Mouse (Mus musculus) MEL (cell line): ENCODE measurements around the gene Dnaaf5. TPM values are rescaled to one million over a fixed set of nuclear protein-coding genes. Genes with fewer than 3 reads are reported as not detected.

ENCODE experiments used
- DNase-seq: peaks from one replicate; pipeline ENCODE4 v3.0.0; 2011; ENCODE audit warnings: low read depth, low spot score
- H3K27ac ChIP-seq: 2 replicates; pipeline ENCODE4 v1.5.1; 2012; ENCODE audit warnings: low read depth, mild to moderate bottlenecking, control low read depth, low read length, moderate library complexity; ENCODE audit not compliant: control insufficient read depth
- H3K27me3 ChIP-seq, 2 experiments: fragments of 150-350 bp in 1 of 2; sonication (generic) in 1 of 2; 2 replicates each; pipeline ENCODE4 v1.6.1; 2012; ENCODE audit warnings: low read length in 2 of 2, mild to moderate bottlenecking in 2 of 2, improper control_type of control experiment in 1 of 2, moderate library complexity in 1 of 2; ENCODE audit not compliant: insufficient read depth in 2 of 2, control insufficient read depth in 1 of 2
- H3K36me3 ChIP-seq, 2 experiments: 2 replicates each; pipeline ENCODE4 v1.6.1; 2012 to 2014; ENCODE audit warnings: low read length in 2 of 2, improper control_type of control experiment in 1 of 2, inconsistent platforms in 1 of 2, mild to moderate bottlenecking in 1 of 2; ENCODE audit not compliant: insufficient read depth in 2 of 2, control insufficient read depth in 1 of 2
- H3K4me1 ChIP-seq, 2 experiments: fragments of 150-350 bp in 1 of 2; sonication (generic) in 1 of 2; 2 replicates each; pipeline ENCODE4 v1.6.1; 2012; ENCODE audit warnings: low read length in 2 of 2, improper control_type of control experiment in 1 of 2, mild to moderate bottlenecking in 1 of 2; ENCODE audit not compliant: insufficient read depth in 2 of 2, control insufficient read depth in 1 of 2
- H3K4me3 ChIP-seq, 2 experiments: fragments of 150-350 bp in 1 of 2; sonication (generic) in 1 of 2; 2 replicates each; pipeline ENCODE4 v1.5.1; 2012; ENCODE audit warnings: low read depth in 2 of 2, low read length in 2 of 2, mild to moderate bottlenecking in 2 of 2, moderate library complexity in 2 of 2, control low read depth in 1 of 2, improper control_type of control experiment in 1 of 2; ENCODE audit not compliant: control insufficient read depth in 1 of 2, insufficient read depth in 1 of 2
- H3K79me2 ChIP-seq: 2 replicates; pipeline ENCODE4 v1.6.1; 2012; ENCODE audit warnings: mild to moderate bottlenecking, low read length, moderate library complexity; ENCODE audit not compliant: control insufficient read depth, poor library complexity, insufficient read depth
- H3K9ac ChIP-seq: 2 replicates; pipeline ENCODE4 v1.6.1; 2012; ENCODE audit warnings: low read depth, mild to moderate bottlenecking, control low read depth, low read length, moderate library complexity; ENCODE audit not compliant: control insufficient read depth, poor library complexity, severe bottlenecking
- H3K9me3 ChIP-seq: fragments of 150-350 bp; sonication (generic); replicated peaks from 2 replicates; pipeline ENCODE4 v1.6.1; 2012; ENCODE audit warnings: mild to moderate bottlenecking, low read length, improper control_type of control experiment, moderate library complexity; ENCODE audit not compliant: insufficient read depth
- CHD1 ChIP-seq: IDR thresholded peaks from 2 replicates; pipeline ENCODE4 v1.6.1; 2012; ENCODE audit warnings: low read depth, mild to moderate bottlenecking, inconsistent platforms, low read length, improper control_type of control experiment
- CHD2 ChIP-seq: IDR thresholded peaks from 2 replicates; pipeline ENCODE4 v1.6.1; 2011; ENCODE audit warnings: low read length, improper control_type of control experiment
- CTCF ChIP-seq, 3 experiments: IDR thresholded peaks in 2 of 3; conservative IDR thresholded peaks in 1 of 3; 2 replicates each; pipeline ENCODE4 v1.5.1; 2011 to 2012; ENCODE audit warnings: low read length in 3 of 3, low read depth in 2 of 3, mild to moderate bottlenecking in 2 of 3, improper control_type of control experiment in 1 of 3, inconsistent platforms in 1 of 3, mixed read lengths in 1 of 3, moderate library complexity in 1 of 3; ENCODE audit not compliant: control insufficient read depth in 1 of 3, insufficient read depth in 1 of 3, poor library complexity in 1 of 3, severe bottlenecking in 1 of 3
- E2F4 ChIP-seq: IDR thresholded peaks from 2 replicates; pipeline ENCODE4 v1.6.1; 2011; ENCODE audit warnings: low read depth, low read length, improper control_type of control experiment, borderline replicate concordance
- ELF1 ChIP-seq: IDR thresholded peaks from 2 replicates; pipeline ENCODE4 v1.6.1; 2014; ENCODE audit warnings: low read depth, mild to moderate bottlenecking, inconsistent platforms, low read length, improper control_type of control experiment, moderate library complexity
- EP300 ChIP-seq, 2 experiments: IDR thresholded peaks; 2 replicates each; pipeline ENCODE4 v1.6.1; 2011; ENCODE audit warnings: improper control_type of control experiment in 2 of 2, low read length in 2 of 2, low read depth in 1 of 2, mild to moderate bottlenecking in 1 of 2
- HCFC1 ChIP-seq: IDR thresholded peaks from 2 replicates; pipeline ENCODE4 v1.6.1; 2012; ENCODE audit warnings: low read depth, mild to moderate bottlenecking, inconsistent platforms, low read length, improper control_type of control experiment, moderate library complexity
- KAT2A ChIP-seq: conservative IDR thresholded peaks from 2 replicates; pipeline ENCODE4 v1.6.1; 2012; ENCODE audit warnings: low read depth, low read length, improper control_type of control experiment, inconsistent platforms
- MEF2A ChIP-seq: IDR thresholded peaks from 2 replicates; pipeline ENCODE4 v1.6.1; 2014; ENCODE audit warnings: low read depth, mild to moderate bottlenecking, inconsistent platforms, low read length, improper control_type of control experiment; ENCODE audit not compliant: poor library complexity, insufficient replicate concordance, severe bottlenecking; ENCODE audit errors: extremely low read depth
- MYB ChIP-seq: IDR thresholded peaks from 2 replicates; pipeline ENCODE4 v1.6.1; 2011; ENCODE audit warnings: mild to moderate bottlenecking, low read depth, low read length, improper control_type of control experiment
- NELFE ChIP-seq: IDR thresholded peaks from 2 replicates; pipeline ENCODE4 v1.6.1; 2011; ENCODE audit warnings: low read depth, low read length, improper control_type of control experiment
- POLR2AphosphoS2 ChIP-seq: IDR thresholded peaks from 2 replicates; pipeline ENCODE4 v1.6.1; 2011; ENCODE audit warnings: low read length, improper control_type of control experiment
- RAD21 ChIP-seq: IDR thresholded peaks from 2 replicates; pipeline ENCODE4 v1.6.1; 2011; ENCODE audit warnings: mild to moderate bottlenecking, low read depth, low read length, improper control_type of control experiment
- SIN3A ChIP-seq: IDR thresholded peaks from 2 replicates; pipeline ENCODE4 v1.6.1; 2012; ENCODE audit warnings: low read length, improper control_type of control experiment, inconsistent platforms
- TBP ChIP-seq: IDR thresholded peaks from 2 replicates; pipeline ENCODE4 v1.8.0; 2011; ENCODE audit warnings: low read depth, low read length, improper control_type of control experiment
- TCF12 ChIP-seq: IDR thresholded peaks from 2 replicates; pipeline ENCODE4 v1.6.1; 2014; ENCODE audit warnings: low read depth, mild to moderate bottlenecking, inconsistent platforms, low read length, improper control_type of control experiment, moderate library complexity
- UBTF ChIP-seq: IDR thresholded peaks from 2 replicates; pipeline ENCODE4 v1.6.1; 2012; ENCODE audit warnings: low read depth, mild to moderate bottlenecking, inconsistent platforms, low read length, improper control_type of control experiment, moderate library complexity, borderline replicate concordance; ENCODE audit not compliant: insufficient read depth
- USF1 ChIP-seq: IDR thresholded peaks from 2 replicates; pipeline ENCODE4 v1.6.1; 2014; ENCODE audit warnings: low read depth, mild to moderate bottlenecking, inconsistent platforms, low read length, improper control_type of control experiment, moderate library complexity
- USF2 ChIP-seq, 2 experiments: IDR thresholded peaks; 2 replicates each; pipeline ENCODE4 v1.6.1; 2011 to 2012; ENCODE audit warnings: improper control_type of control experiment in 2 of 2, low read length in 2 of 2, borderline replicate concordance in 1 of 2, inconsistent platforms in 1 of 2, low read depth in 1 of 2, mild to moderate bottlenecking in 1 of 2; ENCODE audit not compliant: insufficient read depth in 1 of 2
- polyA plus RNA-seq, 2 experiments: library from polyadenylated mRNA; stranded (reverse) in 1 of 2; unstranded in 1 of 2; fragments of >175 nt in 1 of 2; fragments of >200 nt in 1 of 2; gene quantifications; 2 replicates each; pipeline versions ENCODE4 v1.2.1 to v1.2.4; 2012; ENCODE audit warnings: low replicate concordance in 2 of 2, low read depth in 1 of 2; ENCODE audit not compliant: insufficient read length in 2 of 2, insufficient read depth in 1 of 2, missing spikeins in 1 of 2
- total RNA-seq: library from RNA; depleted of rRNA; stranded (reverse); fragments of 300-350 nt; gene quantifications from 2 replicates; pipeline ENCODE4 v1.2.3, GENCODE M21; 2012

Dnaaf5 gene
- total and polyA plus RNA-seq, 3 experiments = 20.1 to 35.4 TPM; not detected in 1

- H3K27ac ChIP-seq = no peak overlapping the region
- TF ChIP-seq SIN3A (no peak), CTCF (IDR thresholded peaks at IDR 0.05 in 2 of 3, conservative IDR thresholded peaks at IDR 0.05 in 1 of 3; ENCODE audit: control insufficient read depth in 1 of 3, insufficient read depth in 1 of 3, low read depth in 2 of 3, low read length in 3 of 3, poor library complexity in 1 of 3, severe bottlenecking in 1 of 3) (no peak), TBP (no peak), ELF1 (no peak), TCF12 (no peak), USF1 (no peak), MYB (no peak), MEF2A (no peak), RAD21 (no peak), HCFC1 (no peak)
- TF ChIP-seq, all 39 proteins: peak for 0
- H3K4me1 ChIP-seq = no peaks in the 10 kb centered on the region
- no peak overlapping the region for H3K9ac ChIP-seq
- no peak for DNase-seq
- no peak overlapping the region for H3K4me3 ChIP-seq
- no peaks in the 10 kb centered on the region for H3K27me3 ChIP-seq
- H3K36me3 ChIP-seq = peaks cover 0 to 36% of the 10 kb centered on the region in 2 experiments; a peak in 2 of 4 replicates
- no peaks in the 10 kb centered on the region for H3K9me3 ChIP-seq
- H3K79me2 ChIP-seq = no peaks in the 10 kb centered on the region; the same call in 1 of the 2 replicates
These were observed 70.6 kb downstream of the Dnaaf5 start for GRCm38 (mm10) chr5:139220610-139221009.

GRCm38 (mm10) chr5:139223331-139223730, 73.3 kb downstream of the Dnaaf5 start:
- no peak overlapping the region for H3K27ac ChIP-seq
- no peaks in the 10 kb centered on the region for H3K27me3 ChIP-seq
- H3K9me3 ChIP-seq = no peaks in the 10 kb centered on the region
- H3K9ac ChIP-seq = no peak overlapping the region
- DNase-seq = no peak
- no peak overlapping the region for H3K4me3 ChIP-seq
- H3K79me2 ChIP-seq = no peaks in the 10 kb centered on the region
- peaks cover 0 to 36% of the 10 kb centered on the region in 2 experiments; a peak in 2 of 4 replicates for H3K36me3 ChIP-seq
- no peaks in the 10 kb centered on the region for H3K4me1 ChIP-seq
- TF ChIP-seq UBTF (no peak), POLR2AphosphoS2 (no peak), TCF12 (no peak), KAT2A (no peak), EP300 (IDR thresholded peaks at IDR 0.05; ENCODE audit: low read depth in 1 of 2, low read length in 2 of 2) (no peak), E2F4 (no peak)

DNA sequence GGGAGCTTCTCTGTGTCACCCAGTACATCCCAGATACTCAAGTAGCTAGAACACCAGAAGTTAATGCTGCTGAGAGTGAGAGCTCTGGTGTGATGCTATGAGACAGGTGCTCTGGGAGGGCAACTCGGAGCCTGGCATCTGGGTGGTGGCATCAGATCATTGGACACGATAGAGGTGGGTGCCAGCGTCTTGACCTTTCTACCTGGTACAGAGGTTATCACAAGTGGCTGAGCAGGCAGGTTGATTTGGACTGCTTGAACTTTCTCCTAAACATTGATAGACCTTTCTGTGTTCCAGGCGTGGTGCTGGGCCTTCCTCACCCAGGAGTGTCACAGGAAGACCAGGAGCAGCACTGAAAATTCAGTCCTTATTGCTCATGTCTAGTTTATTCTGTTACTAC, 77.2 kb downstream of the Dnaaf5 start:
- Histone ChIP-seq H3K79me2 (no peaks in the 10 kb centered on the region), H3K27ac (no peak overlapping the region), H3K9me3 (no peaks in the 10 kb centered on the region), H3K4me1 (no peaks in the 10 kb centered on the region), H3K36me3 (peaks cover 2 to 28% of the 10 kb centered on the region in 2 experiments; a peak in 3 of 4 replicates), H3K4me3 (no peak overlapping the region), H3K27me3 (no peaks in the 10 kb centered on the region), H3K9ac (no peak overlapping the region)
- no peak for TF ChIP-seq E2F4
- no peak for TF ChIP-seq CHD2
- no peak for TF ChIP-seq TCF12
- no peak for TF ChIP-seq NELFE
- no peak for TF ChIP-seq CTCF (IDR thresholded peaks at IDR 0.05 in 2 of 3, conservative IDR thresholded peaks at IDR 0.05 in 1 of 3; ENCODE audit: control insufficient read depth in 1 of 3, insufficient read depth in 1 of 3, low read depth in 2 of 3, low read length in 3 of 3, poor library complexity in 1 of 3, severe bottlenecking in 1 of 3)
- no peak for TF ChIP-seq USF2 (IDR thresholded peaks at IDR 0.05; ENCODE audit: borderline replicate concordance in 1 of 2, insufficient read depth in 1 of 2, low read depth in 1 of 2, low read length in 2 of 2)
- TF ChIP-seq CHD1 = no peak
- no peak for DNase-seq
